Mouse (Mus musculus): Measurements from ENCODE around the gene Hic1. TPM values are rescaled to one million over a fixed set of nuclear protein-coding genes. Genes with fewer than 3 reads are reported as not detected.

Gene Hic1
- total RNA-seq, 4 experiments from 2014 or later = 3.2 to 3.7 (median 3.4) TPM

DNA sequence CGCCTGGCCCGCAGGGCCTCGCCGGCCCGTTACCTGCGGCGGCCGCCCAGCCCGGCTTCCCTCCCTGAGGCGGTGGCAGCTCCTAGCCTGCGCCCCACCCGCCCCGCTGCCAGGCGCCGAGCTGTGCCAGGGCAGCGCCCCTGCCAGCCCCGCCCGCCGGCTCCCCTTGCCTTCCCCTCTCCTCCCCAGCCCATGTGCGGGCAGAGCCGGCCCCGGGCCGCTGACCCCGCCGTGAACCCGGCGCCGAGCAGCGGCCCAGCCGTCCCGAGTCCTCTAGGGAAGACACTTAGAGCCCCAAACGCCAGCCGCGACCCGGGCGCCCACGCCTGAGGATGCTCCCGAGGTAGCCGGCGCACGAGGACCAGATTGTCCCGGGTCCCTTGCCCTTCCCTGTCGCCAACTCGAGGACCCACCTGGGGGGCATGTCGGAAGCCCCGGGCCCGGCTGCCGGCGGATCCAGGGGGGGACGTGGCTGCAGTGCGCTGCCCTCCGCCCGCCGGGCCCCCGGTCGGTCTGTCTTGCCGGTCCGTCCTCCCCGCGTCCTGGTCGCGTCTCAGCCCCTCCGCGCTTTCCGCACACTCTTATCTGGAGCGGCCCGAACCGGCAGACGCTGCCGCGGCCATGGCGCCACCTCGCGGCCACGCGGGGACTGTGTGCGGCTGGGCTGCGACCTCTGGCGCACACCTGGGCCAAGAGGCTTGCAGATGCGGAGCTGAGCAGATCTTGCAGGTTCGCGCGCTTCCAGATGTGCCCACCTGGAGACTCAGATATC lies 543 bp downstream of the Hic1 start:
- peak in 1 of 2 experiments; percentile 73 for DNase-seq (ENCODE audit: low spot score in 2 of 2)

DNA sequence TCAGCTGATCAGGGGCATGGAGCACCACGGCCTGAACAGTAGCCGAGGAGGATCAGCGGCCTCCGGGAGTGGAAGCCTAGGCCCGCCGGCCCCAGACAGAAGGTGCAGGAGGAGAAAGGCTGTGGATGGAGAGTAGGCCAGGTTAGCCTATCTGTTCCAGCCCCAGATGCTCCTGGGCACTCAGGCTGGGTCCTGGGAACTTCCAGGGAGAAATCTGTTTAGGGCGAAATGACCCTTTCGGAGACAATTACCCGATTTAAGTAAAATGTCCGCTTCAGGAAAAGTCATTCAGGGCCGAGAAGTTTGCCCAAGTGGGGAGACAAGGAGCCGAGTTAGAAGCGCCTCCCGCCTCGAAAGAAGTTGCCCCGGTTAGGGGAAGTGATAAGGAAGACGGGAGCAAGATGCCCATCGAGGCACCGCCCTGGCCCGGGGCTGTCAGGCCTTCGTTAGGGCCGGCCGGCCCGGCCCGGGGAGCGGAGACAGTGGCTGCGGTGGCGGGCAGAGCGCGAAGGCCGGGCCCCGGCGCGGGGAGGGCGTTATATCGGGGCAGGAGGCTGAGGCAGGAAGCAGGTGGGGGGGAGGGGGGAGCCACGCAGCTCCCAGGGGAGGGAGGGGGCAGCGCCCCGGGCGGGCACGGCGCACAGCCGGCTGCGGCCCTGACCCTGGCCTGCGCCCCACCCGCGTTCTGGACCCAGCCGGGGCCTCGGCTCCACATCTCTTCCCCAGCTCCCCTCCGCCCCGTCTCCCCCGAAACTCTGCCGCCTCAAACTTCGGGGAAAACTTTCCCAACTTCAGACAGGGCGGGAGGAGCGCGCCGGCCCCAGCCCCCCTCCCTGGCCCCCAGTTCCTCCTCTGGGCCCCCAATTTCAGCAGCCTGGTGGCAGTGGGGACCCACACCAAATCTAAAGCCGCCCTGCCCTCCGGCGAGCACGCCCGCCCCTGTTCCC lies 1.4 kb downstream of the Hic1 start:
- no peak for DNase-seq (ENCODE audit: low spot score in 2 of 2)

DNA sequence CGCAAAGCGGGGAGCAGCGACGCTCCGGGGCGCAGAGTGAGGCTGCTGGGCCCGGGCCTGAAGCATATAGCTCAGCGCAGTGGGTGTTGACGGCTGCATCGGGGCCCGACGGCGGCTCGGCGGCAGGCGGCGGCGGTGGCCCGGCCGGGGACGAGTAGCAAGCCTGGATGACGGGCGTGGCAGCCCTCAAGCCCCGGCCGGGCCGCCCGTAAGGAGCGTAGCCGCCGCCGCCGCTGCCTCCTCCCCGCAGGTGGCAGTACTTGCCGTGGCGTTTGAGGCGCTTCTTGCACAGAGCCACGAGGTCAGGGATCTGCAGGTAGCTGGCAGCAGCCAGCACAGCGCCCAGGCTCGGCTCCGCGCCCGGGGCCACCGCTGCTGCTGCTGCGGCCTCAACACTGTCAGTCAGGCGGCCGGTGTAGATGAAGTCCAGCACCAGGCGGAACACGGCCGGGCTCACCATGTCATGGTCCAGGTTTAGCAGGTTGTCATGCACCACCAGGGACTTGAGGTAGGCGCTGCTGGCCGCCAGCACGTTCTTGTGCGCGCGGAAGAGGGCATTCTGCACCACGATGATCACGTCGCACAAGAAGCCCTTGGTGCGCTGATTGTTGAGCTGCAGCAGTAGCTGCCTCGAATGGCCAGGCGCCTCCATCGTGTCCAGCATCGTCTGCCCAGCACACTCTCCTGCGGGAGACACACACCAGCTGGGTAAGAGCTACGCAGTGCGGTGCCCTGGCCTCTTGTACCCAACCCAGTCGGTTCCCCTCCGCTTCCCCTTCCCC lies 2.3 kb downstream of the Hic1 start:
- no peak for DNase-seq (ENCODE audit: low spot score in 2 of 2)

DNA sequence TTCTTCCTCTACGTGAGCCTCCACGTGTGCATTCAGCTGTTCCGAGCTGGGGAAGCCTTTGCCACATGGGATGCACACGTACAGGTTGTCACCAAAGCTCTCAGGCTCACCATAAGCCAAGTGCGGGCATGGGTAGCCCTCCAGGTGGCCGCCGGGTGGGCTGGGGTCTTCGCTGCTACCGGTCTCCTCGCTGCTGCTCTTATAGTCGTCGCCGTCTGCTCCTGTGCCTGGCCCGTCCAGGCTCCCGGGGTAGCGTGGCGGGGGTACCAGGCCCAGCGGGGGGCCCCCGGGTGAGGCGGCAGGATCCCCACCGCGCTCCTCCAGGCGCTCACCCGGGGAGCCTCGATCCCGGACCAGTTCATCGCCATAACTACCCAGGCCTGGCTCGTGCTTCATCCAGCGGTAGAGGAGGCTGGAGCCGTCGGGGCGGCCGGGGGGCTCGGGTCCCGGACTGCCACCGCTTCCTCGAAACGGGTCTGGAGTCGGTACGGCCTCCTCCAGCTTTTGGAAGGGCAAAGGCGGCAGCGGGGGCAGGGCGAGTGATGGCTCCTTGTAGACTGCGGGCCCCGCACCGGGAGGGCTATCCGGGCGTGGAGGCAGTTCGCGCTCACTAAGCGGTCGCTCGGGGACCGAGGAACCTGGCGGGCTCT lies 3.0 kb downstream of the Hic1 start:
- DNase-seq (ENCODE audit: low spot score in 2 of 2) = no peak

DNA sequence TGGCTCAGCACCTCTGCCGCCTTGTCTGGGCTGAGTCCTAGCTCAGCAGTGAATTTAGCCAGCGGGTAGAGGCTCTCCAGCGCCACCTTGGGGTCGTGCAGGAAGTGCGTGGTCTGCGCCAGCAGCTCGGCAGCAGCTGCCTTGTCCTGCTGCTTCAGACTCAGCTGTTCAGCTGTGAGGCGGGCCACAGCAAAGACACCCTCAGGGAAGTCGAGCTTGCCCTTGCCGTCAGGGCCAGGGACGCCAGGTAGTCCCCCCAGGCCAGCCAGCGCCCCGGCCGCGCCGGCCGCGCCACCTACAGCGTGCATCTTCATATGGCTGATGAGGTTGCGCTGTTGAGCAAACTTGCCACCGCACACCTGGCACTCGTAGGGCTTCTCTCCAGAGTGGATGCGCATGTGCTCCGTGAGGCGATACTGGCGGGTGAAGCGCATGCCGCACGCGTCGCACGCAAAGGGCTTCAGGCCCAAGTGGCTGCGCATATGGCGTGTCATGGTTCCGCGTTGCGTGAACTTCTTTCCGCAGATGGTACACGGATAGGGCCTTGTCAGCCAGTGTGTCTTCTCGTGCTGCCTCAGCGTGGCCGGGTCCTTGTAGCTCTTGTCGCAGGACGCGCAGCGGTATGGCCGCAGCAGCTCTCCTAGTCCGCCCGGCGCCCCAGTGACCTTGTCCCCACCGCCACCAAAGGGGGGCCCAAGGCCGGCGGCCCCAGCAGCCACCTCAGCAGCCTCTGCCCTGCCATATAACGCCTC lies 3.7 kb downstream of the Hic1 start:
- DNase-seq (ENCODE audit: low spot score in 2 of 2) = peak in 1 of 2 experiments; percentile 77

DNA sequence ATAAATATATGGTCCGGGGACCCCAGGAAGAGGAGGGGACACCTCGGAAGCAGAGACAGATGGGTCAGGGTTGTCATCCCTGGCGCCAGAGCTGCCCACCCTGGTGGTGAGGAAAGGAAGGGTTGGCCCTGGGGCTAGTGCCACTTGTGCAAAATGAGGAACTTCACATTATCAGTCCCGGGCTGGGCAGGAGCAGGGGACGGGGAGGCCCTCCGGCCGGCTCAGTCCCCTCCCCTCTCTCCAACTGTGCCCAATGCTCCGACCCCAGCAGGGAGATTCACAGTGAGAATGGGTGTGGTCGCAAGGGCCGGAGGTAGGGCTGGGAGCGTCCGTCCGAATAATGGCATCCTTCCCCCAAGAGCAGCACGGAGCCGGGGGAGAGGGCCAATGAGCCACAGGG lies 4.6 kb downstream of the Hic1 start:
- no peak for DNase-seq (ENCODE audit: low spot score in 2 of 2)

DNA sequence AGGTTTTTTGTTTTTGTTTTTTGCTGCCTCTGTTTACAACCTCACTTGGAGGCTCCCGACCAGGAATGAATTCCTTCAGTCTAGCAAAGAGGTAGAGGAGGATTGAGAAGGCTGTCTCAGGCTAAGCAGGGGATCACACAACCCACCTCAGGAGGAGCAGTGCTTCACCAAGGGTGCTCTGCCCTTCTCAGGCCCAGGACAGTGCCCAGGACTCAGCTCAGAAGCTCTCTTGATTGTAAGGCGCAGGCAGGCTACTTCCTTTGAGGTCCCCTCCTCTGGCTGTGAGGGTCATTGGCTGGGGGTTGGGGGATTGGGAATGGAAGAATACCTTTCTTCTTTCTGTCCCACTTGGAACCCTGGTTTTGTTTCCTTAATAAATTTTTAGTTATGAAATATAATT lies 5.3 kb downstream of the Hic1 start:
- no peak for DNase-seq (ENCODE audit: low spot score in 2 of 2)

DNA sequence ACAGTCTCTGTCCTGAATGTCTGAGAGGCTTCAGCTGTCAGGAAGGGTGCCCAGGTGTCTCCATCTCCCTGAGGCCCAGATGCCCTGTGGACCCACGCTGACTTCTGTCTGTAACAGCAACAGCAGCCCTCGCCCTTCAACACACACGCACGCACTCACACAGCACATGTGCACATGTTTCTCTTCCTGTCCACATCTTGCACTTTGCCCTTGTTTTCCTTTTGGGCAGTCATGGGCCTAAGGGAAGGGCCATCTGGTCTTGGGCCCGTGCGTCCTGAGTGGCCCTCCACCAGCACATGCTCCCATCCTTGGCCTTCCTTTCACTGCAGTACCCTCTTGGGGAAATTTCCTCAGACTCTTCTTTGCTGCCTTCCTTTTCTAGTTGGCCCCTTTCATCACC lies 5.9 kb downstream of the Hic1 start:
- DNase-seq (ENCODE audit: low spot score in 2 of 2) = no peak

DNA sequence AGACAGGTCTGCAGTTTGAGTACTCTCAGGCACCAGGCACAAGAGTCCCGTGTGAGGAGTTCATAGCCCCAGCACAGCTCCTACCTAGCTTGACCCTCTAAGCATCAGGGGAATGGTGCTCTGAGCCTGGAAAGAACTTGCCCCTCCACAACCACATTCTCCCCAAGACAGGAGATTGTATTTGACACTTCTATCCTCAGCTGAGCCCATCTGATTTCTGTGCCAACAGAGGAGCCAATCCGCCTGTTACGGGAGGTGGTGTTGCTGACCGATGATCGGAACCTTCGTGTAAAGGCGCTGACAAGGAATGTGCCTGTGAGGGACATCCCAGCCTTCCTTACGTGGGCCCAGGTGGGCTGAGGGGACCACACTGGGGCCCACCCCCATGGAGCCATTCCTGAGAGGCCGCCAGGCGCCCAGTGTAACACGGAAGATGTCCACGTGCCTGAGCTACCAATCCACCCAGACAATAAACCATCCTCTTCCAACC lies 6.7 kb downstream of the Hic1 start:
- no peak for DNase-seq (ENCODE audit: low spot score in 2 of 2)

DNA sequence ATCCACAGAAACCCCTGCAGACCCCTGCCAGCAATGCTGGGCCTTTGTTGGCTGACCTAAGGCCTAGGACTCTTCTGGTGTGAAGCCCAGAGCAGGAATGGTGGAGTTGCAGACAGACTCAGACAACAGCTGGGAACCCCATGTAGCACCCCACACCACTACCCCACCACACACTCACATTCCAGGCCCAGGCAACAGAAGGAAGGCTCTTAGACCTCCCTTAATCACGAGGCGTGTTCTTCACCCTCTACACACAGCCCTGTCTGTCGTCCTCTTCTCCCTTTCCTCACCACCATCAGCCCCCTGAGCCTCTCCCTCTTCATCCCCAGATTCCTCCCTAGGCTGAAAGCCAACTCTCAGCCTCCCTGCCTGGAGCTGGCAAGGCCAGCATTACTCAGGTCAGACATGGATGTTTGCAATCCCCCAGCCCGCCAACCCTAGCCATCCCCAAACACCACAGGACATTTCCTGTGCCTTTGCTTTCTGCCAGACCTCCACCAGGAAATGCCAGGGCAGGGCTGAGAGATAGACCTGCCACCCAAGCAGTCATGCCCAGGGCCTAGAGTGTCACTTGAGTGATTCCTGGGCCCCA lies 7.8 kb downstream of the Hic1 start:
- DNase-seq (ENCODE audit: low spot score in 2 of 2) = no peak

DNA sequence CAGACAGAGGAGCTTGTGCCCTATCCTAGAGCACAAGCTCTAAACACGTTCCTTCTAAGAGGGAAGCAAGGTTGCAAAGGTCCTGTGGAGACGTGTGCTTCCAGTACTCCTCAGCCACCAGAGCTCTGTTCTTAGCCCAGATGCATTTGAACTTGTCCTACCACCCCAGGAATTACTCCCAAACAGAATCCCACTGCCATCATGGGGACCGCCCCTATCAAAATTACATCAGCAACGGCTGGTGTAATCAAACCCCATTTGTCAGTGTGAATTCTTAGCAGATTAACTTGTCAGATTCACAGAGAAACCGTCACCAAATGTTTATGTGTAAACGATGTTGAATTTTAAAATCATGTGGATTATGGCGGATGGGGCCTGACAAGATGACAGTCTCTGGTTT lies 8.4 kb downstream of the Hic1 start:
- DNase-seq (ENCODE audit: low spot score in 2 of 2) = no peak

DNA sequence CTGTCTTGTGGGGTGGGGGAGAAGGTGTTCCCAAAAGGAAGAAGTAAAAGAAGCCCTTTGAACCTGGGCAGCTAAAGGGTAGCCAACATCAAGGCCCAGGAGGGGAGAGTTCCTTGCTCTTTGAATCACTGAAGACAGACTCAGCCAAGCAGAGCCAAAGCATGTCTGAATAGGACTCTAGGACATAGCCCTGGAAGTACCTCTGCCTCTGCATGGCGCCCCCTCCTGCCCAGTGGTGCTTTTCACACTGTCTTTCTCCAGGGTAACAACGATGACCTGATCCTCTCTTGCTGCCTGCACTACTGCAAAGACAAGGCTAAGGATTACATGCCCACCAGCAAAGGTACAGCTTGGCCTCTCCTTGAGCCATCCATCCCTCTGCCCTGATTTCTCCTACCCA lies 9.8 kb downstream of the Hic1 start:
- DNase-seq (ENCODE audit: low spot score in 2 of 2) = no peak

DNA sequence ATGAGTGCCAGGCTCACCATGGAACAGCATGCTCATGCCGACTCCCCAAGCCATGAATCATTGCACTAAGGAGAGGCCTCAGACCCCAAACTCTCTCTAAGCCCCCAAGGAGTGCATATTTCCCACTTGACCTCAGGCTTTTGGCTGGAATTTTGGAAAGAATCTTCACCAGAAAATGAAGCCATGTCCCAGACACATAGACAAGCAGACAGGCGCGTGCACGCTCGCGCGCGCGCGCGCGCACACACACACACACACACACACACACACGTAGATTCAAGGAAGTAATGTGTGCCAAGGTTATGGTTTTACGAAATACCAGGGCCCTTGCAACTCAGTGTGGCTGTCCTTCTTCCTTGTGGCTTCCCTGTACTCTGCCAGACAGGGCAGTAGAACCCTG lies 10.9 kb downstream of the Hic1 start:
- DNase-seq (ENCODE audit: low spot score in 2 of 2) = no peak

DNA sequence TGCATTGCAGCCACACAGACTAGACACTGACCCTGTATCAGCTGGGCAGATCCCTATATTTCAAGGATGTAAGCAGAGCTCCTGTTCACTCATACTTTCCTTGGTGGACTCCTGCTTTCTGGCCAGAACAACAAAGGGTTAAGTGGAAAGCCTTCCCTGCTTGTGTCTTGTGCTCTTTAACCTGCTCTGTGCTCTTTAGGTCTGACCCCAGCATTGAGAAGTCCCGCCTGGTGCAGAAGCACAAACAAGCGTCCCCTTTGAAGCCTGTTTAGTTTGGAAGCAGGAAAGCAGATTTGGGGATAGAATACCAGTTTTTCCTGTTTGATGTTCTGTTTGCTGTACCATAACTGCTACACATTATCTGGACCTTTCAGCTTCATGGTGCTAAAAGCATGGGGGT lies 11.4 kb downstream of the Hic1 start:
- DNase-seq (ENCODE audit: low spot score in 2 of 2) = no peak

DNA sequence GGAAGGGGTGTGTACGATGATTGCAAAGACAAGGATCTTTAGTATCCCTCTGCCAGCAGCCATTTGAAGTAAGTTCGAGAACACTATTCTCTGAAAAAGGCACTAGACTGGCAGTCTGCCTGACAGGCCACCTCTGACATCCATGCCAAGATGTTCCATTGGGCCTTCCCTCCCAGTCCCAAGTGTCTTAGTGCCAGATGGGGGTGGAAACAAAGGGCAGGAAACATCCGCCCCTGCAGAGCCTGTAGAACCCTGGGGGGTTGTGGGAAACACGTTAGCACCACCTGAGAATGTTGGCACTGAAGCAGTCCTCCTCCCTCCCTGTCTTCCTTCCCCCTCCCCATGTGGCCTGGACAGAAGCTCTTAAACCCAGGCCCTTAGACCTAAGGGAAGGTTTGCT lies 12.3 kb downstream of the Hic1 start:
- no peak for DNase-seq (ENCODE audit: low spot score in 2 of 2)

DNA sequence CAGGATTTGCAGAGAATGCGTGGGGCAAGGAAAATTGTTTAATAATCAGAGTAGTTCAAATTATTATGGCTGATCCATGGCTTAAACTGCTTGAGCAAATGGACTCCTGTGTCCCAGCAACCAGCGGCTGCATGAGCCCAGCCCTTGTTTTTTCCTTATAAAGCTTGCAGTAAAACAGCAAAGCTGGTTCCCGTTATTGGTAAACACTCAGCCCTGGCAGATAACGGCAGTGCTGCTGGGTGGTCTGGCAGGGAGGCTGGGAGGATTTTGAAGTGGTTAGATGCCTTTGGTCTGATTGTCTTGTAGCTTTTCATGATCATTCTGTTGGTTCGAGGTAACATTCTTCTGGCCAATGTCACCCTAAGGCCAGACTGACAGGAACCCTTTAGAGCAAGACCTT lies 12.9 kb downstream of the Hic1 start:
- DNase-seq (ENCODE audit: low spot score in 2 of 2) = no peak

DNA sequence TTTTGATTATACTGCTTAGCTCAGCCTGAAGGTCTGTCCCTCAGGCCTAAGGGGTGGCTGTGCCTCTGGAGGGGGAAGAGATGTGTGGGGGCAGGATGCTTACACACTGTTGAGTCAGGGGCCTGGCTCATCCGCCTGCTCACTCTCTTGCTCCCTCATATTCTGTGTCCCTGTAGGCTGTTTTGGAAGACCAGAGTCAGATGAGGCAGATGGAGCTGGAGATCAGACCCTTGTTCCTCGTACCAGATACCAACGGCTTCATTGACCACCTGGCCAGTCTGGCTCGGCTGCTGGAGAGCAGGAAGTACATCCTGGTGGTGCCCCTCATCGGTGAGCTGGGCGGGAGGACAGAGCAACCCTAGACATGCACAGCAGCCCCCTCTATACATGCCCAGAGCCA lies 13.3 kb downstream of the Hic1 start:
- DNase-seq (ENCODE audit: low spot score in 2 of 2) = no peak

DNA sequence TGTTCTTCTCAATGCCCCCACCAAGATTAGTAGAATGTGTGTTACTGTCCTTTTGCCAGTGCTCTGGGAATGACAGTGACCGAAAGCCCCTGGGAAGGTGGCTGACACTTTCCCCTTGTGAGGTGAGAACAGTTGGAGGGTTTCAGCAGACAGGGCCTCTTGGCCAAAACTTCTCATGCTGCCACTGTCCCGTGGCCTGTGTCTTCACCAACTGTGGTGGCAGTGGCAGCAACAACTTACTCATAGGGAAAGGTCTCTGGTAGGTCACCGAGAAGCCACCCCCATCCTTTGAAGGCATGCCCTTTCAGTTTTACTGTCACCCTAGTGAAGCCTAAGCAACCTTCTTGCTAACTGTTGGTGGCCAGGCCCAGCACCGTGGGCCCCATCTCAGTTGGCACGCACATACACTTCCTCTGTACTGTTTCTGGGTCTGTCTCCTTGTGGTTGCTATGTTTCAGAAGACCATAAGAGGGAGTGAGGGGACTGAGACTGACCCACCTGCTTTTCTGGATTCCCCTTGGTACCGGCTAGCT lies 15.2 kb downstream of the Hic1 start:
- DNase-seq (ENCODE audit: low spot score in 2 of 2) = no peak

DNA sequence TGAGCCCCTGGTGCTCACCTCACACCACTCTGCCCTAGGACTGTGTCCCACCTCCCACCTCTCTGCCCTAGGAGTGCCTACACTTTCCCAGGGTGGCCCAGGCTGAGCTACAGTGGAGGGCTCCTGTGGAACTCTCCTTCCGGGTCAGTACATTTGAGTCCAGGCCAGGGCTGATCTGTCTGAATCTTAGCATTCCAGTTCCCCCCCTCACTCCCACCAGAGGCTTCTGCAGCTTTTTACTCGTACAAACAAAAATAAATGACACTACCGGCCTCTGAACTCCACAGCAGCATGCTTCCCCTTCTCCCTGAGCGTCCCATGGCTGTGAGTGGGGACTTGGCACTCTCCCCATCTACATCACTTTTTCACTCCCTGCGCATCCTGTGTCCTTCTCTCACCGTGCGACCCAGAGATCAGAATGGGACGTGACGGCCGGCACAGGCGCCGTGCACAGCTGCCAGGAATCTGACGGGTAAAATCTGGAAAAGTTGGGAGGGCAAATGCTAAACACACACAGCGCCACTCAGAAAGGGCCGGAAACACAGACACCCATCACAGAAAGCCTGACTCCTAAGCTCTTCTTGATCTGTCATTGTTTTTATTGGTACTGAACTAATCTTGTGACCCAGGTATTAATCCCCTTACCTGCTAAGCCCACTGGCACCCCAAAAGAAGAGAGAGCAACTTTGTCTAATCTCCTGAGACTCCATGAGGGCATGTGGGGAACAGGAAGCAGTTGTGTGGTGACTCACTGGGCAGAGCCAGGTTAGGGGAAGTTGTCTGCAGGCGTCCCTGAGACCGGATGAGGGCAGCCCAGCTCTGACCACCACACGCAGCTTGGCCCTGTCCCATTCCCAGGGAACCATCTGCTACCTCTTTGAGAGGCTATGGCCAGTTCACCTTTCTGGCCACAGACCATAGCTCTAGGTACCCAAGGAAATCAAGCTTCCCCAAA lies 16.4 kb downstream of the Hic1 start:
- DNase-seq (ENCODE audit: low spot score in 2 of 2) = no peak

All from left cerebral cortex, adult 8-10 months (tissue).